Mouse (Mus musculus) liver, adult (tissue): ENCODE results near the gene Apoa5.

Experiments
- GATA4 ChIP-seq: IDR thresholded peaks from 2 replicates; pipeline ENCODE4 v1.6.1; 2014; ENCODE audit warnings: mild to moderate bottlenecking, low read length; ENCODE audit not compliant: insufficient replicate concordance

Gene Apoa5

GRCm38 (mm10) chr9:46243584-46243983 lies 24.8 kb upstream of the Apoa5 start:
- TF ChIP-seq GATA4, result no peak

GRCm38 (mm10) chr9:46246752-46247324 lies 21.6 kb upstream of the Apoa5 start:
- no peak for TF ChIP-seq GATA4

GRCm38 (mm10) chr9:46256177-46256576 lies 12.3 kb upstream of the Apoa5 start:
- TF ChIP-seq GATA4, result no peak

- peak; percentile 27; the same call in 1 of the 2 replicates for TF ChIP-seq GATA4
Observed at GRCm38 (mm10) chr9:46256658-46257385, 11.6 kb upstream of the Apoa5 start.

- no peak for TF ChIP-seq GATA4
Observed at GRCm38 (mm10) chr9:46257546-46257945, 10.9 kb upstream of the Apoa5 start.

GRCm38 (mm10) chr9:46259111-46259510 lies 9.3 kb upstream of the Apoa5 start:
- peak; percentile 41; the same call in 1 of the 2 replicates for TF ChIP-seq GATA4

GRCm38 (mm10) chr9:46261131-46261530 lies 7.3 kb upstream of the Apoa5 start:
- peak; percentile 24; the same call in 1 of the 2 replicates for TF ChIP-seq GATA4

- no peak for TF ChIP-seq GATA4
Observed at GRCm38 (mm10) chr9:46269125-46269524, 692 bp downstream of the Apoa5 start.

GRCm38 (mm10) chr9:46270782-46271181 lies 2.3 kb downstream of the Apoa5 start:
- TF ChIP-seq GATA4, result no peak

GRCm38 (mm10) chr9:46272070-46272469 lies 3.6 kb downstream of the Apoa5 start:
- peak; percentile 69; the same call in 1 of the 2 replicates for TF ChIP-seq GATA4

GRCm38 (mm10) chr9:46272677-46273454 lies 4.4 kb downstream of the Apoa5 start, which contains the start of gene Zpr1:
Zpr1 (plus strand) TSS chr9:46273064.
- peak; percentile 64; the same call in 1 of the 2 replicates for TF ChIP-seq GATA4

GRCm38 (mm10) chr9:46274494-46274893 lies 6.1 kb downstream of the Apoa5 start:
- TF ChIP-seq GATA4, result no peak

GRCm38 (mm10) chr9:46282631-46283436 lies 14.4 kb downstream of the Apoa5 start, which contains the start of gene Bud13:
Bud13 (plus strand) TSS chr9:46283008.
- peak; percentile 35; the same call in 1 of the 2 replicates for TF ChIP-seq GATA4

GRCm38 (mm10) chr9:46298381-46298780 lies 29.9 kb downstream of the Apoa5 start:
- TF ChIP-seq GATA4, result no peak

GRCm38 (mm10) chr9:46302142-46302541 lies 33.7 kb downstream of the Apoa5 start:
- TF ChIP-seq GATA4, result no peak
